Mouse (Mus musculus): ENCODE measurements around the gene Vamp3.
"Not testable (repeated sequence)": the region's sequence is repeated elsewhere in the genome, so short reads cannot be mapped to it uniquely, and the experiment has no call there.

Vamp3 gene

GRCm38 (mm10) chr4:151046524-151046923, 11.2 kb downstream of the Vamp3 start:
- intact Hi-C loops (cut with DNase I): no loop called here

- intact Hi-C loops (cut with DNase I): no loop called here
These were observed 12.7 kb downstream of the Vamp3 start for GRCm38 (mm10) chr4:151044944-151045570.

GRCm38 (mm10) chr4:151044037-151044943, 13.5 kb downstream of the Vamp3 start, which contains the start of gene Per3:
Per3 (minus strand) TSS chr4:151044665.
- intact Hi-C loops (cut with DNase I): no loop called here

- intact Hi-C loops (cut with DNase I): no loop called here
These were observed 14.5 kb downstream of the Vamp3 start for GRCm38 (mm10) chr4:151043281-151043680.

GRCm38 (mm10) chr4:151041506-151041905, 16.3 kb downstream of the Vamp3 start:
- intact Hi-C loops (cut with DNase I): no loop called here

- intact Hi-C loops (cut with DNase I): no loop called here
These were observed 20.0 kb downstream of the Vamp3 start for GRCm38 (mm10) chr4:151037800-151038199.

GRCm38 (mm10) chr4:151036521-151036920, 21.2 kb downstream of the Vamp3 start:
- intact Hi-C loops (cut with DNase I): no loop called here

- intact Hi-C loops (cut with DNase I): no loop called here
These were observed 30.8 kb downstream of the Vamp3 start for GRCm38 (mm10) chr4:151027001-151027400.

GRCm38 (mm10) chr4:151024152-151024551, 33.6 kb downstream of the Vamp3 start:
- intact Hi-C loops (cut with DNase I): no loop called here

GRCm38 (mm10) chr4:151017356-151017755, 40.4 kb downstream of the Vamp3 start:
- intact Hi-C loops (cut with DNase I): not testable (repeated sequence)

GRCm38 (mm10) chr4:151015946-151016345, 41.8 kb downstream of the Vamp3 start:
- intact Hi-C loops (cut with DNase I): no loop called here

GRCm38 (mm10) chr4:151010316-151010715, 47.4 kb downstream of the Vamp3 start:
- intact Hi-C loops (cut with DNase I): no loop called here

GRCm38 (mm10) chr4:151006945-151007344, 50.8 kb downstream of the Vamp3 start:
- intact Hi-C loops (cut with DNase I): no loop called here

- intact Hi-C loops (cut with DNase I): no loop called here
These were observed 52.0 kb downstream of the Vamp3 start for GRCm38 (mm10) chr4:151005656-151006318.

- intact Hi-C loops (cut with DNase I): no loop called here
These were observed 56.4 kb downstream of the Vamp3 start for GRCm38 (mm10) chr4:151001397-151001796.

GRCm38 (mm10) chr4:150998626-150999025, 59.1 kb downstream of the Vamp3 start:
- intact Hi-C loops (cut with DNase I): no loop called here
